Mouse (Mus musculus): ENCODE measurements at regions not wholly inside any gene's neighbourhood (a gene's known extent, or its start where the extent isn't known, plus 50 kb on each side); places are given as distances from the start of the nearest gene placed in this dataset.
"Not testable (repeated sequence)": the region's sequence is repeated elsewhere in the genome, so short reads cannot be mapped to it uniquely, and the experiment has no call there.

DNA sequence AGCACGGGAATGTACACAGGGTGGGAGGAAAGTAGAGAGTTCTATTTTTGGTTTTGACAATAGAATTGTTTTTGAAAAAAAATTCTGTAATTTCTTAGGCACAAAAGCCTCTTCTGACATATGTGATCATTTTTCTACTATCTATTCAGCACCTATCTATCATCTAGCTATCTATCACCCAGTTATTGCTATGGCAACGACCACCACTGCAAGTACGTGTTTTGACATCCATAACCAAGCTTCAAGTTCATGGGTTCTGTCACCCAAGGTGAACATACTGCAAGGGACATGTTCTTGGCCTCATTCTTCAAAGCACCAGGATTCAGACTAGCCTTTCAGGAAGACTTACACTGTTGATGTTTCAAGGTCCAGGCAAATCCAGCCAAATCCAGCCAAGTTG, 238.4 kb upstream of the Rarb start:
- no peak for DNase-seq (ENCODE audit: low spot score)

GRCm38 (mm10) chr14:17055741-17056140, 236.8 kb upstream of the Rarb start:
- DNase-seq (ENCODE audit: low spot score), result no peak

DNA sequence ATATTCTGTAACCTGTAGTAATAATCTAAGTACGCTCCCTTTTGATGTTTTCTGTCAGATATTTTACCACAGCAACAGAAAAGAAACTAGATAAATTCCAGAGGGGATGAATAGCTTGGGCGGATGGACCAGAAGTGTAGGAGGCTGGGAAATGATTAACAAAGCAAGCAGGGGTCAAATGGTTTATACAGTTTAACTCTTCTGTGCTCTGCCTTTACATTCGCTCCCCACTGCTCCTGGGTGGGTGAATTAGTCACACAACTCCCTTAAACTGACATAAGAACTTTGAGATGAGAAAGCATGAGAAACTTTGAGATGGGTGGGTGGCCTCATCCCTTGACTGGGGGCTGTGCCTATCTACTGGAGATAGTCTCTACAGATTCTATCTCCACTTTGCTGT, 235.4 kb upstream of the Rarb start:
- DNase-seq (ENCODE audit: low spot score), result no peak

DNA sequence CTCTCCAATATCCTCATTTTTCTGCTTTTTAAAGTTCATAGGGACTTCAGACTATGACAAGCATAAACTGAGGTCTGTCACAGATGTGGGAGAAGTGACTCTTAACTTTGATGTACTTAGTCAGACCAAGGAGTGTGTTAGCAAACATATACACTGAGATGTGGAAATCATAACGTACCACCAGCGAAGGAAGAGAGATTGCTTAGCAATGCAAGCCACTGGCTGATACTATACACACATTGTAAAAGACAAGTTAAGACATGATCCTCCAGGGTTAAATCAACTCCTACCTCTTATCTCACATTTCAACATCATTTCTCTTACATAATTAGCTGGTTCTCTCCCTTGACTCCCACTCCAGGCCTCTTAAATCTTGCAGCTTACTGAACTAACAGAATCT, 227.9 kb upstream of the Rarb start:
- DNase-seq (ENCODE audit: low spot score), result no peak

DNA sequence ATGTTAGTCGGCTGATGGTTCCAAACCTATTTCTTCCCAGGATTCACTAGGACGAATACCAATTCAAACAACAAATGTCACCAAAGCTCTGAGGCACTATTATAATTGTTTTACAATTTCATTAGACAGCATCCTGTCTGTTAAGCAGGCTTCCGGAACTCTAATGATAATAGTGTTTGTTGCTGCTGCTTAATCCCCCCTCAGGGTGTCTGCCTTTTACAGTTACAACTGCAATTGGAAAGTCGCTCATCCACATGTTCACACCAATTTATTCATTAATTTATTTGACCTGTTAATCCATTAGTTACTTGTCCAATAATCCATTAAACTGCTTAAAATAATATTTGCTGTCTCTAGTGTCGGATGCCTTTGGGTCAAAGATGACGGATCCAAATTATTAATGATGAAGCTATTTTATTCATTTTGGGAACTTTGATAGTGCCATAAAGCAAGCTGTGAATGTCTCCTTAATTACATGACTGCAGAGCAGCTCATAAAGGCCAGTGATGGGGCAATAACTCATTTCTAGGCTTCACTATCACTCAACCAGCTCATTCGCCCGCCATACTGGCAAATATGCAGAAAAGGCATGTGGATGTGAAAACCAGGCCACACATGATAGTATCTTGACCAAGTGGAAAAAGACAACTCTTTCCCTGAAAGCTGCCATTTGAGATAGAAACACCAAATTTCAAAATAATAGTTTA, 226.6 kb upstream of the Rarb start:
- no peak for DNase-seq (ENCODE audit: low spot score)

- no peak for DNase-seq (ENCODE audit: low spot score)
Measured at GRCm38 (mm10) chr14:17020603-17021356, 201.8 kb upstream of the Rarb start.

DNA sequence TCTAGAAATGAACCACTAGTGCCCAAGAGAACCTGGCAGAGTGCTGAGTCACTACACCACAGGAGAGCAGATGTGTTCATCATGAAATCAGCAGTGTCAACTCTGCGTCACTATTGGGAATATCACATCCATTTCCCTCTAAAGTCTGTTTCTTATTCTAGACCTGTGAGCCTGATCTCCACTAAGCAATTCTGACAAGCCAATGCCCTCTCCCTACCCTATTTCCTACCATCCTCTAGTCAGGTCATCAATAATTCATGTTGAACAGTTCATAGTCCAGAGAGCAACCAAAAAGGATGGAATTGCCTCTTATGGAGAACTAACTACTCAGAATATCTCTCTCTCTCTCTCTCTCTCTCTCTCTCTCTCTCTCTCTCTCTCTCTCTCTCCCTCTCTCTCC, 194.0 kb upstream of the Rarb start:
- no peak for DNase-seq (ENCODE audit: low spot score)

DNA sequence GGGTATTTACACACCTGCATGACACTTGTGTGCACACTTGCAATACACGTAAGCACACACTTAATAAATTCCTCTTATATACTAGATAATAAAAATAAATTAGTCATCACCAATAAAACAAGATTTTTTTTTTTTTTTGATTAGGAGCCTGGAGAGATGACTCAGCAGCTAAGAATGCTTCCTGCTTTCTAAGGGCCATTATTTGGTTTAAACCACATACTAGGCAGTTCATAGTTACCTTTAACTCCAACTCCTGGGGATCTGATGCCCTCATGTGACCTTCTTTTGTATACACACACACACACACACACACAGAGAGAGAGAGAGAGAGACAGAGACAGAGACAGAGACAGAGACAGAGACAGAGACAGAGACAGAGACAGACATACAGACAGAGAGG, 193.2 kb upstream of the Rarb start:
- no peak for DNase-seq (ENCODE audit: low spot score)

GRCm38 (mm10) chr14:17005194-17006018, 186.4 kb upstream of the Rarb start:
- DNase-seq (ENCODE audit: low spot score), result no peak

DNA sequence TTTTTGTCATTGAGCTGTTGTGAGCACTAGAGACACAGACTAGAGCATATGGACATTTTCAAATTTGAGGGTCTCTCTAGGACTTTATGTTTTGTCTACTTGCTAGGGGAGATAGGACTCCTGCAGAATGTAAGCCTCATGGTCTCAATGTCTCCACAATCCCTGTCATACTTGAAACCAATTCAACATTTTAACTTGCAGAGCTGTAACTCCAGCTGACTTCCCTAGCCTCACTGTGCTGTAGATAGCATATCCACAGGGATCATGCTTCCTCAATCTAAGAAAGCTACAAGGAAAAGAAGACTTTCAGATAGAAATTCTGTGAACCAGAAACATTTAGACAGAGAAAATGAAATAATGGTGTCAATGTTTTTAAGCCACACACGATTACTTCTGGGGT, 185.8 kb upstream of the Rarb start:
- DNase-seq (ENCODE audit: low spot score), result no peak

DNA sequence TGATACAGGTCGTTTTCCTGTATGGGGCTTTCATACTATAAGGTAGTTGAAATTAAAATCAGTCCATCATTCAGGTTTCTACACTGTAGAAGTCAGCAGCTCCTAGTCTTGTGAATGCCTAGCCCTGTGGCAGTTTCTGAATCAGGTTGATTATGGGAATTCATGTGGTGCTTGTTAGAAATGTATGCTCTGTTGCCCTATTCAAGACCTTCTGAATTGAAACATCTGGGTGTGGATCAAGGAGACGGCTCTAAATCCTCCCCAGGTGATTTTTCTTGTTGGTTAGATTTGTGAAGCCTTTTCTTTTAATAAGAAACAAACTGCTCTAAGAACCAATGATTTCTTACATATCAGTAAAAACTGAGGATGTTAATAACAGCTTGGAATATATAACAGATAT, 177.8 kb upstream of the Rarb start:
- no peak for DNase-seq (ENCODE audit: low spot score)

DNA sequence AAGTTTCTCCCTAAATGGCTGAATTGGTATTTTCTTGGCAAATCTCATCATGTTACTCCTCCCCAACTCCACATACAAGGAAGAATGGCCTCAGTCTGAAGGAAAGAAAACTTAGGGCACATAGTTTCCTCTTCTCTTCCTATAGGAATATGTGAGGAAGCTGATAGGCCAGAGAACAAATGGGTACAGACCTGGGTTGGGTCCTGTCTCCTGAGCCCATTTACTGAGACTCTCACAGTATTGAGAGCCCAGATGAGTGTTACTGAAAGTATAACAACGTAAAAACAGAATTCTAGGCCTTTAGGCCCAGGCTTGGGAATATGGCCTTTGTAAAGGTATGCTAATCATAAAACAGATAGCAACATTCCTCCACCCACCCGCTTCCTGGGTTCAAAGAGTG, 152.0 kb upstream of the Rarb start:
- not testable (repeated sequence) for DNase-seq (ENCODE audit: low spot score)

- DNase-seq (ENCODE audit: low spot score), result no peak
Measured at GRCm38 (mm10) chr14:16964717-16965391, 145.9 kb upstream of the Rarb start.

GRCm38 (mm10) chr14:16962216-16962826, 143.4 kb upstream of the Rarb start:
- no peak for DNase-seq (ENCODE audit: low spot score)

DNA sequence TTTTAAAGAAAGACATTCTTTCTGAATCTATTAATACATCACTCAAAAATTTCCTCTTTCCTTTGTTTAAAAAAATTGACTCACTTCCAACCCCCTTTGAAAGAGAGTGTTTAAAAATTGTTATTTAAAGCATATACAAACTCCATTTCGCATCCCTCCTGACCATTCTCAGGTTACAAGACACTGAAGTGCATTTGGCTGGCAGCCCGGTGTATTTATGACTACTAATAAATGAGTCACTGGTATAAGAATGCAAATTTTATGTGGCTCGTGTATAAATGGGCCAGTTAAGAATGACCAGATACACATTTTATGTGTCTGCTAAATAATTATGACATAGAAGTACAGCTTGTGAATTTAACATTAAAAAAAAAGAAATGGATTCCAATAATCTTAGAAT, 138.8 kb upstream of the Rarb start:
- no peak for DNase-seq (ENCODE audit: low spot score)

DNA sequence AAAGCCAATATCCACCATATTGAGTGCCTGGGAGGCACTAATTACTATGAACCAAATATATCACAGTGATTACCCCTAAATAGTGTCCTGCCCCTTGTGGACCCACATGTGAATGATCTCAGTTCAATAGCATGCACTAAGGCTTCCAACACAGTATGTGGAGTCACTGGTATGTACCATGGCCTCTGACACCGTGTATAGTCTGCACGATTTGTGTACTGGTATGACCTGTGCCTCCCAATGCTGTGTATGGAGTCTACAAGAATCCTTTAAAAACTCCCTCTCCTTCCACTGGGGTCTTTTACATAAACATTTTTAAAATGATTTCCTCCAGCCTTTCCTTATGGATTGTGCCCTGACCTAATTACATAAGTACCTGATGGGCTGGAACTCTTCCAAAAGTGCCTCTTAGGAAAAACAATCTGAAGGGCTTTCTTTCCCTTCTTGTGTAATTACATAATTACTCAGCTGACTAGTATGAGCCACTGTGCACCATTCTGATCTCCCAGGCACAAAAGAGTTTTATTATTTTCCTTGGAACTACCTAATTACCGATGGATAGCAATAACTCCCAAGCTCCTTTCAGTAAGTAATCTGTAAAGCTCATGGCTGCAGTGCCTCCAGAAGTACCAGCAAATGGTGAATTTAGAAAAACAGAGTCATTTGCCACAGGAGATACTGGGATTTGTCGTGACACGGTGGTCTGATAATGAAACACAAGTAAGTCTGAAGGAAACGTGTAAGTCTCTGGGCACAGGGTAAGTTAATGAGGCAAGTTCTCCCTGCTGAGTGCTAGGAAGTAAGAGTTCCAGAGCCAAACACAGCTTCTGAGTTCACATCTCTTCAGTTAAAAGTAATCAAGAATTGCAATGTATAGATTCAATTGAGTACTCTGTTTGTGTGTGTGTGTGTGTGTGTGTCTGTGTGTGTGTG, 135.8 kb upstream of the Rarb start:
- no peak for DNase-seq (ENCODE audit: low spot score)

DNA sequence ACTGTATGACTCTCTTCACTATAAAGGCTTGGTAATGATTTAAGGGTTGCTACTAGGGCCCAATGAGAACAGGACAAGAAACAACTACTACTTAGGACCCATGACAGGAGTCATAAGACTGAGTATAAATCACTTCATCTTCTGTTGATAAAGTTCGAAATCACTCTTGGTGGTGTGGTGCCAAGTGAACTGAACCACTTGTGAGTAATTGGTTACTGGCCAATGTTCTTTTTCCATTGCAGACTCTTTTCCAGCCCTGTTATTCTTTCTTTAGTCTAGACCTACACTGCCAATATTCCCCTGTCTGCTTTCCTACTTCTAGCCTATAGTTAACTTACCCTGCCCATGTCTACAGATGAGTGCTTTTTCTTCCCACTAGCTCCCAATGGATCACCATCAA, 129.8 kb upstream of the Rarb start:
- no peak for DNase-seq (ENCODE audit: low spot score)

- no peak for DNase-seq (ENCODE audit: low spot score)
Measured at GRCm38 (mm10) chr14:16944441-16944840, 125.5 kb upstream of the Rarb start.

DNA sequence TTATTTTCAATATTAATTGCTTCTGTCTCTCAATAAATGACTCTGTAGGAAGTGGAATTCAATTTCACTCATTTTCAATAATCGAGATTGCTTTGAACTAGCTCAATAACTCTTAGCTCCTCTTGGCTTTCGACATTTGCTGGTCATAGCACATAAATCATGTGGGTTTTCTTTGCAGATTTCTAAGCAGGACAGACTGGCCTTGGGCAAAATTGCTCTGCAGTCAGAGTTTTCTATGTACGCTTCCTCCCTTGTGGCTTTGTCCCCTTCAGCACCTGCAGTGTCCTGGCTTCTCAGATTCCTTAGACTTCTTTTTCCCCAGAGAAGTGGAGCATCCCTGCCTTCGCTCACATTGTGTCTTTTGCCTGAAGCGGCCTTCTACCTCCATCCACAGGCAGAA, 124.6 kb upstream of the Rarb start:
- no peak for DNase-seq (ENCODE audit: low spot score)

GRCm38 (mm10) chr14:16927136-16927535, 108.2 kb upstream of the Rarb start:
- no peak for DNase-seq (ENCODE audit: low spot score)

Data from ovary, postnatal 36 days (tissue).